Mouse (Mus musculus) ES-E14 (cell line): ENCODE results near the gene Eif3g. TPM values are rescaled to one million over a fixed set of nuclear protein-coding genes. Genes with fewer than 3 reads are reported as not detected.

Source experiments
- DNase-seq: peaks from one replicate; pipeline ENCODE4 v3.0.0-alpha.2; 2013; ENCODE audit warnings: low read depth, low spot score
- H3K27ac ChIP-seq: 2 replicates; pipeline ENCODE4 v1.5.1; 2012; ENCODE audit warnings: low read depth, mild to moderate bottlenecking, low read length, moderate library complexity, mixed read lengths; ENCODE audit not compliant: poor library complexity, insufficient read depth, severe bottlenecking
- H3K36me3 ChIP-seq: 2 replicates; pipeline ENCODE4 v1.6.1; 2012; ENCODE audit warnings: mild to moderate bottlenecking, low read length, moderate library complexity, mixed read lengths; ENCODE audit not compliant: control insufficient read depth, poor library complexity, insufficient read depth, severe bottlenecking
- H3K4me1 ChIP-seq, 2 experiments: fragments of 150-350 bp in 1 of 2; sonication (generic) in 1 of 2; 2 replicates each; pipeline ENCODE4 v1.6.1; 2012; ENCODE audit warnings: low read length in 2 of 2, mild to moderate bottlenecking in 1 of 2, mixed read lengths in 1 of 2; ENCODE audit not compliant: control insufficient read depth in 2 of 2, insufficient read depth in 2 of 2, poor library complexity in 1 of 2
- H3K4me3 ChIP-seq, 2 experiments: fragments of 150-350 bp in 1 of 2; sonication (generic) in 1 of 2; 2 replicates each; pipeline ENCODE4 v1.5.1; 2012; ENCODE audit warnings: low read length in 2 of 2, low read depth in 1 of 2, mild to moderate bottlenecking in 1 of 2, mixed read lengths in 1 of 2; ENCODE audit not compliant: insufficient read depth in 1 of 2, poor library complexity in 1 of 2, severe bottlenecking in 1 of 2
- H3K9ac ChIP-seq: 2 replicates; pipeline ENCODE4 v1.6.1; 2012; ENCODE audit warnings: low read depth, mild to moderate bottlenecking, low read length, mixed read lengths; ENCODE audit not compliant: poor library complexity, insufficient read depth, severe bottlenecking
- H3K9me3 ChIP-seq: fragments of 150-350 bp; sonication (generic); 2 replicates; pipeline ENCODE4 v1.6.1; 2012; ENCODE audit warnings: low read depth, mild to moderate bottlenecking, low read length; ENCODE audit not compliant: control insufficient read depth, insufficient read depth
- CHD2 ChIP-seq: IDR thresholded peaks from 2 replicates; pipeline ENCODE4 v1.6.1; 2014; ENCODE audit warnings: mild to moderate bottlenecking, low read depth, low read length, inconsistent platforms
- HCFC1 ChIP-seq: IDR thresholded peaks from 2 replicates; pipeline ENCODE4 v1.6.1; 2012; ENCODE audit warnings: low read length, inconsistent platforms, borderline replicate concordance; ENCODE audit not compliant: insufficient read depth
- MAFK ChIP-seq: IDR thresholded peaks from 2 replicates; pipeline ENCODE4 v1.6.1; 2014; ENCODE audit warnings: mild to moderate bottlenecking, low read depth, low read length, inconsistent platforms; ENCODE audit not compliant: insufficient read depth
- ZC3H11A ChIP-seq: IDR thresholded peaks from 2 replicates; pipeline ENCODE4 v1.6.1; 2012; ENCODE audit warnings: low read depth, mild to moderate bottlenecking, inconsistent platforms, low read length, borderline replicate concordance
- ZNF384 ChIP-seq: IDR thresholded peaks from 2 replicates; pipeline ENCODE4 v1.6.1; 2012; ENCODE audit warnings: low read depth, low read length, inconsistent platforms
- in situ Hi-C, 2 experiments: fragments of 600-800 bp; cut with MboI; formaldehyde crosslinking; loops; one replicate each; pipeline ENCODE4 v1.15.1; 2025; ENCODE audit warnings: low sequenced_read_pairs in 2 of 2, inconsistent platforms in 1 of 2; ENCODE audit not compliant: unreplicated experiment in 2 of 2
- total RNA-seq: library from RNA; depleted of rRNA; stranded (reverse); fragments of 300-350 nt; gene quantifications from 2 replicates; pipeline ENCODE4 v1.2.3, GENCODE M21; 2012; rRNA removed

Eif3g gene
- total RNA-seq, 1 experiment: 239 TPM

DNA sequence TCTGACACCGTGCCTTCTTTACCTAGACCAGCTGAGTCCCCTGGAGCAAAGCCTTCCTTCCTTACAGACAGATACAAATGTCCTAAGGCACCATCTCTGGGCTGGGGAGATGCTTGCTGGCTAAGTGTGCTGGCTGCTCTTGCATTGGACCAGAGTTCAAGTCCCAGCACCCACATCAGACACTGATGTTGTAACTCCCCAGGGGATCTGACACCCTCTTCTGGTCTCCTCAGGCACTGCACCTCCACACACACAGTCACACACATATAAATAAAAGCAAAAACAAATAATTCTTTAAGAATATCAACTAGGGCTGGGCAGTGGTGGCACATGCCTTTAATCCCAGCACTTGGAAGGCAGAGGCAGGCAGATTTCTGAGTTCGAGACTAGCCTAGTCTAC, 48.2 kb downstream of the Eif3g start:
- TF ChIP-seq CHD2: no peak
- TF ChIP-seq MAFK: no peak
- TF ChIP-seq ZC3H11A: no peak
- no peak for TF ChIP-seq HCFC1
- no peak for TF ChIP-seq ZNF384
- Histone ChIP-seq H3K4me1 (no peaks in the 10 kb centered on the region), H3K27ac (no peak overlapping the region), H3K9me3 (no peaks in the 10 kb centered on the region), H3K4me3 (no peak overlapping the region), H3K36me3 (no peaks in the 10 kb centered on the region), H3K9ac (no peak overlapping the region)
- in situ Hi-C loops: no loop called here
- DNase-seq: no peak

Other genes with a start within 250 kb of the Eif3g start
- gene Pin1, start 246.5 kb downstream of the Eif3g start, total RNA-seq: 58.6 and 66.6 TPM in 2 replicates
- gene Olfm2, start 152.3 kb downstream of the Eif3g start, total RNA-seq: 2.2 and 2.9 TPM in 2 replicates
- 2.3 TPM in 2 replicates for gene Col5a3, start 83.6 kb downstream of the Eif3g start, total RNA-seq
- gene Rdh8, start 80.1 kb downstream of the Eif3g start, total RNA-seq: not detected in 2 replicates
- gene A230050P20Rik, start 30.0 kb downstream of the Eif3g start, total RNA-seq: 8.3 and 16.5 TPM in 2 replicates
- gene Angptl6, start 18.9 kb downstream of the Eif3g start, total RNA-seq: 4.1 and 4.4 TPM in 2 replicates
- 179 and 287 TPM in 2 replicates for gene Ppan, start 10.4 kb downstream of the Eif3g start, total RNA-seq
- 122 and 124 TPM in 2 replicates for gene Dnmt1, start 61.3 kb upstream of the Eif3g start, total RNA-seq
- gene S1pr2, start 78.2 kb upstream of the Eif3g start, total RNA-seq: 35.7 and 62.4 TPM in 2 replicates
- gene Mrpl4, start 104.1 kb upstream of the Eif3g start, total RNA-seq: 80.8 and 89.5 TPM in 2 replicates
- gene Icam1, start 117.4 kb upstream of the Eif3g start, total RNA-seq: 153 and 310 TPM in 2 replicates
- gene Icam4, start 130.8 kb upstream of the Eif3g start, total RNA-seq: 1.5 and 3.1 TPM in 2 replicates
- gene Icam5, start 133.4 kb upstream of the Eif3g start, total RNA-seq: 1.4 and 1.8 TPM in 2 replicates
- 1.3 and 2.0 TPM in 2 replicates for gene Zglp1, start 168.5 kb upstream of the Eif3g start, total RNA-seq
- gene Gm49373, start 174.5 kb upstream of the Eif3g start, total RNA-seq: 2.1 and 2.7 TPM in 2 replicates
- 38.8 and 46.0 TPM in 2 replicates for gene Fdx1l, start 175.0 kb upstream of the Eif3g start, total RNA-seq
- 18.5 and 22.1 TPM in 2 replicates for gene Gm38431, start 193.4 kb upstream of the Eif3g start, total RNA-seq
- gene Raver1, start 193.4 kb upstream of the Eif3g start, total RNA-seq: 18.9 and 26.3 TPM in 2 replicates
- 16.8 and 20.9 TPM in 2 replicates for gene Tyk2, start 232.6 kb upstream of the Eif3g start, total RNA-seq